Mouse (Mus musculus) heart, embryonic 15.5 days (tissue): Measurements from ENCODE around the gene Fndc3b. TPM values are rescaled to one million over a fixed set of nuclear protein-coding genes. Genes with fewer than 3 reads are reported as not detected.

ENCODE experiments used
- ATAC-seq: fragments of 200-750 bp; cut with Nextera tagmentation; replicated peaks from 2 replicates; pipeline ENCODE4 v1.8.0; 2017; ENCODE audit warnings: low read depth, moderate TSS enrichment; ENCODE audit not compliant: insufficient number of reproducible peaks, insufficient read depth, low FRiP score
- H3K27ac ChIP-seq: fragments of 300-500 bp; sonication (generic); 2 replicates; pipeline ENCODE4 v1.5.1; 2015; ENCODE audit warnings: mild to moderate bottlenecking, inconsistent platforms
- H3K27me3 ChIP-seq: fragments of 300-500 bp; sonication (generic); 2 replicates; pipeline ENCODE4 v1.6.1; 2015; ENCODE audit warnings: inconsistent platforms
- H3K36me3 ChIP-seq: fragments of 300-500 bp; sonication (generic); 2 replicates; pipeline ENCODE4 v1.6.1; 2015; ENCODE audit warnings: mild to moderate bottlenecking, inconsistent platforms
- H3K4me1 ChIP-seq: fragments of 300-500 bp; sonication (generic); replicated peaks from 2 replicates; pipeline ENCODE4 v1.6.1; 2015; ENCODE audit warnings: inconsistent platforms
- H3K4me2 ChIP-seq: fragments of 300-500 bp; sonication (generic); 2 replicates; pipeline ENCODE4 v1.6.1; 2015; ENCODE audit warnings: inconsistent platforms, mild to moderate bottlenecking, moderate library complexity
- H3K4me3 ChIP-seq: fragments of 300-500 bp; sonication (generic); 2 replicates; pipeline ENCODE4 v1.5.1; 2015; ENCODE audit warnings: mild to moderate bottlenecking, inconsistent platforms
- H3K9ac ChIP-seq: fragments of 300-500 bp; sonication (generic); 2 replicates; pipeline ENCODE4 v1.6.1; 2015; ENCODE audit warnings: mild to moderate bottlenecking, inconsistent platforms
- H3K9me3 ChIP-seq: fragments of 300-500 bp; sonication (generic); replicated peaks from 2 replicates; pipeline ENCODE4 v1.6.1; 2016; ENCODE audit warnings: inconsistent platforms
- WGBS: fragments of 180-500 bp; shearing (Covaris S2); methylation state at CpG from one replicate; pipeline ENCODE4 v1.1.7; 2015; ENCODE audit warnings: mixed read lengths; 5-methylcytosine and 5-hydroxymethylcytosine counted together
- polyA plus RNA-seq: library from polyadenylated mRNA; unstranded; fragments of >200 nt; fragmentation: Nextera tagmentation; extraction: Ambion mirVana; gene quantifications from 2 replicates; pipeline ENCODE4 v1.2.1, GENCODE M21; 2015

Gene Fndc3b
- polyA plus RNA-seq, 1 experiment from 2014 or later: 24.0 TPM

- Histone ChIP-seq H3K9ac (no peak overlapping the region), H3K4me2 (no peak overlapping the region), H3K27ac (peak overlapping the region; percentile 72)
These were observed 93.9 kb downstream of the Fndc3b start for GRCm38 (mm10) chr3:27617237-27617499.

DNA sequence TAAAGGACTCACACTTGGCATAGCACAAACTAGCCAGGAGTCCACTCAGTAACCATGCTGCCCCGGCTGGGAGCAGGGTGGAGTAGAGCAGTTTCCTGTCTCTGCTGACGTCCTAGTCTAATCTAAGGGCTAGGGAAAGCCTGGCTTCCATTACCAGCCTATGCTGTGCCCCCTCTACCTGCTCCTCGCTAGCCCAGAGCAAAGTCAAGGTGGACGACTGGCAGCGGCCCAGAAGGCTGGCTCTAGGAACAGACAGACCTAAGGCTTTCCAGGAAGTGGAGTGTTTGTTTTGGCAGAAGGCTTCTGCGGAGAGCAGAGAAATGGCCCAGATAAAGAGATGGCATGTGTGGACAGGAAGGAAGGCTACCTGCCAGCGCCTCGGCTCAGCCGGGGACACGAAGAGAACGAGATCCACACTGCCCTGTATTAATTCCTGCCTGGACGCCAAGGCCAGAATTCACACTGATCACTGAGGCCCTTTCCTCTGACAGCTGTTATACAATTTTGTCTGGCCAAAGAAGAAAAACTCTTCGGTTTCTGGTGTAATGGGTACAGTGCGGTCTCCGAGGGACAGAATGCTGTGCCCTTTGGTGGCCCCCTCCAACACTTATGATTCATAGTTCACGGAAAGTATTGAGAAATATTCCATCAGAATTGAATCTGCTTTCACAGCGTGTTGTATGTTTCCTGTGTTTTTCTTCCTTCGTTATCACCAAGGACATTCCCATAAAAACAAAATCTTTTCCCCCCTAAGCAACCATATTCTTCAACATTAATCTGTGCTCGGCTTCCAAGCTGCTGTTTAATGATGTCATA lies 94.5 kb downstream of the Fndc3b start:
- Histone ChIP-seq H3K4me3 (no peak overlapping the region), H3K36me3 (peaks cover 5% of the 10 kb centered on the region; the same call in 1 of the 2 replicates), H3K9ac (no peak overlapping the region), H3K4me1 (peaks cover 42% of the 10 kb centered on the region), H3K27me3 (no peaks in the 10 kb centered on the region), H3K27ac (peak overlapping the region; percentile 72), H3K4me2 (peak overlapping the region; percentile 9; the same call in 1 of the 2 replicates), H3K9me3 (no peaks in the 10 kb centered on the region)
- 0 out of 2 replicates have a peak, but pooled peaks have one; percentile 51 for ATAC-seq
- 27% methylated on average over 19 of the region's 19 CpGs for WGBS

More at GRCm38 (mm10) chr3:27617237-27617499, 93.9 kb downstream of the Fndc3b start:
- no peaks in the 10 kb centered on the region for H3K27me3 ChIP-seq
- no peak overlapping the region for H3K4me3 ChIP-seq
- H3K4me1 ChIP-seq: peaks cover 44% of the 10 kb centered on the region
- H3K36me3 ChIP-seq: peaks cover 5% of the 10 kb centered on the region; the same call in 1 of the 2 replicates
- ATAC-seq: no peak
- no peaks in the 10 kb centered on the region for H3K9me3 ChIP-seq
- 55% methylated on average over 1 of the region's 1 CpGs for WGBS

GRCm38 (mm10) chr3:27615479-27615878 lies 95.6 kb downstream of the Fndc3b start:
- Histone ChIP-seq H3K9me3 (no peaks in the 10 kb centered on the region), H3K27ac (no peak overlapping the region), H3K36me3 (peaks cover 5% of the 10 kb centered on the region; the same call in 1 of the 2 replicates), H3K4me1 (peaks cover 46% of the 10 kb centered on the region), H3K9ac (no peak overlapping the region), H3K4me3 (no peak overlapping the region), H3K27me3 (no peaks in the 10 kb centered on the region), H3K4me2 (no peak overlapping the region)
- ATAC-seq: no peak
- 69% methylated on average over 8 of the region's 8 CpGs for WGBS

DNA sequence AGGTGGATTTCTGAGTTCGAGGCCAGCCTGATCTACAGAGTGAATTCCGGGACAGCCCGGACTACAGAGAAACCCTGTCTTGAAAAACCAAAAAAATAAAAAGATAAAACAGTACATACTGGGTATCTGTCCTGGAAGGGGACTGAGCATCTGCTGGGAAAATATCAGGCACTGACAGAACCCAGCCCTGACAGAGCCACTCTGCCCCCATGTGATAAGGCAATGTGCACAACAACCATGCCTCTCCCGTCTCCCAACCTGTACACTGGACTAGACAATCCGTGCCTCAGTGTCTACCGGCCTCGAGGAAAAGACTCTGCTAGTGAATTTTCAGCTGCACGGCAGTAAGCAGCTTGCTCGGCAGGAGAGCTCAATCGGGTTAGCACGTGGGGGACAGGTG lies 97.3 kb downstream of the Fndc3b start:
- 86% methylated on average over 11 of the region's 11 CpGs for WGBS
- Histone ChIP-seq H3K27me3 (no peaks in the 10 kb centered on the region), H3K36me3 (no peaks in the 10 kb centered on the region), H3K4me1 (peaks cover 49% of the 10 kb centered on the region), H3K27ac (no peak overlapping the region), H3K9ac (no peak overlapping the region), H3K4me3 (no peak overlapping the region), H3K4me2 (no peak overlapping the region), H3K9me3 (no peaks in the 10 kb centered on the region)
- ATAC-seq: no peak

DNA sequence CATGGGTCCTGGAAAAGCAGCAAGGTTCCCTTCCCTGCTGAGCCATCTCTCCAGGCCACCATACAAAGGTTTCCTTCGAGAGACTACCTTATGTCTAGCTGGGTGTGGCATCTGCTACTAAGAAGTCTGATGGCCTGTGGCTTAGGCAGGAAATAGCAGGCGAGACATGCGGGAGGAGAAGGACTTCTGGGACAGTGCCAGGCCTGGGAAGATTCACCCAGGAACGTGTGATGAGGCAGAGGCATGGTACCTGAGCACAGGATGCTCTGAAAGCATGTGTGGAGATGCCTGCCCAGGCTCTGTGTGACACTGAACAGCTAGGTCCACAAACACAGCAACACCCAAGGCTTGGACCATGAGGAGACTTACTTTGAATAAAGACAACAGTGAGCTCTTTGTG lies 98.1 kb downstream of the Fndc3b start:
- no peaks in the 10 kb centered on the region for H3K9me3 ChIP-seq
- no peak overlapping the region for H3K4me2 ChIP-seq
- ATAC-seq: no peak
- H3K27me3 ChIP-seq: no peaks in the 10 kb centered on the region
- H3K27ac ChIP-seq: no peak overlapping the region
- H3K4me1 ChIP-seq: peaks cover 51% of the 10 kb centered on the region
- no peaks in the 10 kb centered on the region for H3K36me3 ChIP-seq
- no peak overlapping the region for H3K4me3 ChIP-seq
- no peak overlapping the region for H3K9ac ChIP-seq
- 51% methylated on average over 4 of the region's 4 CpGs for WGBS

DNA sequence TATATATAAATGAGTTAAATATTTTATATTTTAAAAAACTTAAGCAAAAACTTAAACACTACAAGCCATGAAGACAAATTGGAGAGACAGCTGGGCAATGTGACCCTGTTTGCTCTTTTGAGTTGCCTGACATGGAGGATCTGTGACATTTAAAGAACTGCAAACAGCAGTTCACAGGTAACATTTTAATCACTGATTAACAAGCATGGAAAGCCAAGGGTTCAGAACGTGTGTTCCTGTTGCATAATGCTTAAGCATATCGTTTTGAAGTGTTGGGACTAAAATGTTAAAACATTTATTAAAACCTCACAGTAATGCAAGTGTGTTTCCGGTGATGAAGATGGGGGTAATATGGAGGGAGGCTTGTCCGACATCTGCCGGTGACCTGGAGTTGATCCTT lies 99.1 kb downstream of the Fndc3b start:
- Histone ChIP-seq H3K4me3 (no peak overlapping the region), H3K9ac (no peak overlapping the region), H3K27me3 (no peaks in the 10 kb centered on the region), H3K4me1 (peaks cover 51% of the 10 kb centered on the region), H3K9me3 (no peaks in the 10 kb centered on the region), H3K27ac (no peak overlapping the region), H3K4me2 (no peak overlapping the region), H3K36me3 (no peaks in the 10 kb centered on the region)
- no peak for ATAC-seq
- WGBS: 81% methylated on average over 5 of the region's 5 CpGs

DNA sequence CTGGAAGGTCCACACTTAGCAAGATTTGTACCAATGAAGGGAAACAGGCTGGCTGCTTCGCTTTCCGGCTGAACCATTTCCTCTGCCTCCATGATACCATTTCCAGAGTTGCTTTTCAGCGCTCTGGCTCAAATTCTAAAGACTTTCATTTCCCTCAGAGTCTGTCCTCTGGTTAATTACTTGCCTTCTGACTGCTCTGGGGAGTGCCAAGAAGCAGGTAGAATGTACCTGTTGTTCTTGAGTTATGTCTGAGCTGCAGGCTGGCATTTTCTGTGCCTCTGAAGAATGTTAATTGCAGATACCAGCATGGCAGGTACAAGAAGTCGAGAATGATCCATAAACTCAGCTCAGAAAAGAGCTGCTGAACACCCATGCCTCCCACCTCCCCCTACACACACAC lies 100.6 kb downstream of the Fndc3b start:
- Histone ChIP-seq H3K9ac (no peak overlapping the region), H3K4me2 (no peak overlapping the region), H3K4me1 (peaks cover 46% of the 10 kb centered on the region), H3K4me3 (no peak overlapping the region), H3K36me3 (no peaks in the 10 kb centered on the region), H3K9me3 (no peaks in the 10 kb centered on the region), H3K27ac (peak overlapping the region; percentile 45; the same call in 1 of the 2 replicates), H3K27me3 (no peaks in the 10 kb centered on the region)
- 68% methylated on average over 4 of the region's 4 CpGs for WGBS
- ATAC-seq: no peak

GRCm38 (mm10) chr3:27610089-27610488 lies 101.0 kb downstream of the Fndc3b start:
- H3K4me3 ChIP-seq: no peak overlapping the region
- no peak for ATAC-seq
- no peak overlapping the region for H3K9ac ChIP-seq
- H3K36me3 ChIP-seq: no peaks in the 10 kb centered on the region
- H3K4me2 ChIP-seq: no peak overlapping the region
- 55% methylated on average over 1 of the region's 1 CpGs for WGBS
- no peaks in the 10 kb centered on the region for H3K9me3 ChIP-seq
- H3K27me3 ChIP-seq: no peaks in the 10 kb centered on the region
- peaks cover 43% of the 10 kb centered on the region for H3K4me1 ChIP-seq
- peak overlapping the region; percentile 45; the same call in 1 of the 2 replicates for H3K27ac ChIP-seq

DNA sequence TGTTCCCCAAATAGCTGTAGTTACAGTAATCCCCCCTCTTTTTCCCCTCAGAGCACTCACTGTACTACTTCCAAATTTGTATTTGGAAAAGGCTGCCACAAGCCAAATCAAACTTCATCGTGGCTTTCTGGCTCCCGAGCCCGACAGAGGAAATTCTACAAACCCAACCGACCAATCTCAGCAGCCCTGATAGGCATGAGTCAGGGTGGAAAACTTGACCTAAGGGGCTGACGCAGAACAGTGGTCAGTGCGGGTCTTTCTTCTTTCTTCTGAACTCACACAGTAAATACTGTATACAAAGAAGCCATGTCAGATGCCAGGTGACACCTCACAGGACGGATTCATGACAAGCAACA lies 103.3 kb downstream of the Fndc3b start:
- H3K27me3 ChIP-seq: no peaks in the 10 kb centered on the region
- no peaks in the 10 kb centered on the region for H3K9me3 ChIP-seq
- peak overlapping the region; percentile 44 for H3K9ac ChIP-seq
- no peaks in the 10 kb centered on the region for H3K36me3 ChIP-seq
- 17% methylated on average over 7 of the region's 7 CpGs for WGBS
- no peak overlapping the region for H3K4me3 ChIP-seq
- ATAC-seq: peak; percentile 69
- peaks cover 53% of the 10 kb centered on the region for H3K4me1 ChIP-seq
- H3K27ac ChIP-seq: peak overlapping the region; percentile 87
- peak overlapping the region; percentile 9; the same call in 1 of the 2 replicates for H3K4me2 ChIP-seq

- Histone ChIP-seq H3K4me3 (no peak overlapping the region), H3K36me3 (no peaks in the 10 kb centered on the region), H3K4me2 (peak overlapping the region; percentile 9), H3K4me1 (peaks cover 48% of the 10 kb centered on the region), H3K27ac (peak overlapping the region; percentile 87), H3K27me3 (no peaks in the 10 kb centered on the region), H3K9ac (peak overlapping the region; percentile 44), H3K9me3 (no peaks in the 10 kb centered on the region)
- peak; percentile 92 for ATAC-seq
- 16% methylated on average over 9 of the region's 9 CpGs for WGBS
These were observed 103.9 kb downstream of the Fndc3b start for GRCm38 (mm10) chr3:27607081-27607795.

DNA sequence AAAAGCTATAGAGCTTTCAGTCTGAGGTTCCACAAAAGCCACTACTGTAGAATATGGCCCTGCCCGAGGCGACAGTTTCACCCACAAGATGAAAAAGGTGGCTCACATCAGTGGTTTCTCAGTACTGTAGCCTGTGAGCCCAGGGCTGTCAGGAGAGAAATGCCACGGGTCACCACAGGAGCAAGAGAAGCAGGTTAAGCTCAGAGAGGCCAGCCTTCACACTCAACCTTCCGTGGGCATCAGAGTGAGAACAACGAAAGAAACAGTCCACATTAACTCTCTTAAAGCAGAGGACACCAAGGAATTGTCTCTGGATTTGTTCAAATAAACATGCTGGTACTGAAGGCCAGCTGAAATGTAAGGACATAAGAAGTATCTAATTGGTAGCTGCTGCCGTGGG lies 104.5 kb downstream of the Fndc3b start:
- Histone ChIP-seq H3K4me2 (no peak overlapping the region), H3K9ac (no peak overlapping the region), H3K27ac (peak overlapping the region; percentile 87), H3K9me3 (no peaks in the 10 kb centered on the region), H3K4me3 (no peak overlapping the region), H3K4me1 (peaks cover 48% of the 10 kb centered on the region), H3K36me3 (no peaks in the 10 kb centered on the region), H3K27me3 (no peaks in the 10 kb centered on the region)
- 66% methylated on average over 6 of the region's 6 CpGs for WGBS
- ATAC-seq: no peak
